Mouse (Mus musculus): ENCODE measurements around the gene Git1. TPM values are rescaled to one million over a fixed set of nuclear protein-coding genes. Genes with fewer than 3 reads are reported as not detected.
A peak's percentile ranks its signal among the peaks of the same experiment; 100 is the strongest.

Gene Git1
- polyA plus RNA-seq, 1 experiment, result 110 TPM

- peak in 1 of 2 experiments; percentile 48 for DNase-seq
- 43% methylated on average over 12 of the region's 12 CpGs for WGBS
- no peak for TF ChIP-seq POLR2A (IDR thresholded peaks at IDR 0.05; ENCODE audit: borderline replicate concordance, insufficient read depth, low read length)
- no peak for TF ChIP-seq CTCF (IDR thresholded peaks at IDR 0.05; ENCODE audit: borderline replicate concordance, insufficient read depth, low read depth, low read length)
- Histone ChIP-seq H3K27ac (ENCODE audit: insufficient read depth, low read length) (peak overlapping the region; percentile 83), H3K4me1 (ENCODE audit: control insufficient read depth, insufficient read depth, low read length) (peaks cover 42% of the 10 kb centered on the region), H3K4me3 (replicated peaks; ENCODE audit: insufficient read depth, low read depth, low read length) (no peak overlapping the region), H3K27me3 (ENCODE audit: control insufficient read depth, insufficient read depth, low read length) (no peaks in the 10 kb centered on the region)
Measured at GRCm38 (mm10) chr11:77498261-77499139, 5.1 kb downstream of the Git1 start.

- DNase-seq, result peak; percentile 89
- 1% methylated on average over 7 of the region's 7 CpGs for WGBS
- TF ChIP-seq POLR2A (IDR thresholded peaks at IDR 0.05; ENCODE audit: borderline replicate concordance, insufficient read depth, low read length), result no peak
- H3K27me3 ChIP-seq (ENCODE audit: control insufficient read depth, insufficient read depth, low read length), result no peaks in the 10 kb centered on the region
- H3K27ac ChIP-seq (ENCODE audit: insufficient read depth, low read length), result peak overlapping the region; percentile 8
- H3K4me3 ChIP-seq (replicated peaks; ENCODE audit: insufficient read depth, low read depth, low read length), result no peak overlapping the region
- peaks cover 42% of the 10 kb centered on the region for H3K4me1 ChIP-seq (ENCODE audit: control insufficient read depth, insufficient read depth, low read length)
Measured at GRCm38 (mm10) chr11:77499354-77499753, 6.0 kb downstream of the Git1 start.

GRCm38 (mm10) chr11:77500361-77501325 lies 7.3 kb downstream of the Git1 start:
- Histone ChIP-seq H3K4me1 (ENCODE audit: control insufficient read depth, insufficient read depth, low read length) (peaks cover 42% of the 10 kb centered on the region), H3K27me3 (ENCODE audit: control insufficient read depth, insufficient read depth, low read length) (no peaks in the 10 kb centered on the region), H3K27ac (ENCODE audit: insufficient read depth, low read length) (peak overlapping the region; percentile 14), H3K4me3 (replicated peaks; ENCODE audit: insufficient read depth, low read depth, low read length) (no peak overlapping the region)
- DNase-seq, result peak in 1 of 2 experiments; percentile 53
- 42% methylated on average over 17 of the region's 17 CpGs for WGBS
- TF ChIP-seq CTCF (IDR thresholded peaks at IDR 0.05; ENCODE audit: borderline replicate concordance, insufficient read depth, low read depth, low read length) (no peak), POLR2A (IDR thresholded peaks at IDR 0.05; ENCODE audit: borderline replicate concordance, insufficient read depth, low read length) (no peak)

GRCm38 (mm10) chr11:77501392-77501791 lies 8.0 kb downstream of the Git1 start:
- no peaks in the 10 kb centered on the region for H3K27me3 ChIP-seq (ENCODE audit: control insufficient read depth, insufficient read depth, low read length)
- peak; percentile 81 to 84 for DNase-seq
- peak overlapping the region; percentile 9; the same call in 1 of the 2 replicates for H3K27ac ChIP-seq (ENCODE audit: insufficient read depth, low read length)
- peaks cover 42% of the 10 kb centered on the region for H3K4me1 ChIP-seq (ENCODE audit: control insufficient read depth, insufficient read depth, low read length)
- TF ChIP-seq CTCF (IDR thresholded peaks at IDR 0.05; ENCODE audit: borderline replicate concordance, insufficient read depth, low read depth, low read length) (peak; percentile 94), POLR2A (IDR thresholded peaks at IDR 0.05; ENCODE audit: borderline replicate concordance, insufficient read depth, low read length) (no peak)
- no peak overlapping the region for H3K4me3 ChIP-seq (replicated peaks; ENCODE audit: insufficient read depth, low read depth, low read length)
- 7% methylated on average over 5 of the region's 5 CpGs for WGBS

GRCm38 (mm10) chr11:77501971-77502370 lies 8.6 kb downstream of the Git1 start:
- no peak for TF ChIP-seq POLR2A (IDR thresholded peaks at IDR 0.05; ENCODE audit: borderline replicate concordance, insufficient read depth, low read length)
- TF ChIP-seq CTCF (IDR thresholded peaks at IDR 0.05; ENCODE audit: borderline replicate concordance, insufficient read depth, low read depth, low read length), result no peak
- 88% methylated on average over 4 of the region's 4 CpGs for WGBS

GRCm38 (mm10) chr11:77502481-77502880 lies 9.1 kb downstream of the Git1 start:
- no peak overlapping the region for H3K4me3 ChIP-seq (replicated peaks; ENCODE audit: insufficient read depth, low read depth, low read length)
- no peak for DNase-seq
- no peak overlapping the region for H3K27ac ChIP-seq (ENCODE audit: insufficient read depth, low read length)
- H3K4me1 ChIP-seq (ENCODE audit: control insufficient read depth, insufficient read depth, low read length), result peaks cover 40% of the 10 kb centered on the region
- H3K27me3 ChIP-seq (ENCODE audit: control insufficient read depth, insufficient read depth, low read length), result no peaks in the 10 kb centered on the region
- TF ChIP-seq POLR2A (IDR thresholded peaks at IDR 0.05; ENCODE audit: borderline replicate concordance, insufficient read depth, low read length) (no peak), CTCF (IDR thresholded peaks at IDR 0.05; ENCODE audit: borderline replicate concordance, insufficient read depth, low read depth, low read length) (no peak)
- WGBS, result 73% methylated on average over 6 of the region's 6 CpGs

More at GRCm38 (mm10) chr11:77501971-77502370, 8.6 kb downstream of the Git1 start:
- H3K27me3 ChIP-seq (ENCODE audit: control insufficient read depth, insufficient read depth, low read length), result no peaks in the 10 kb centered on the region
- H3K27ac ChIP-seq (ENCODE audit: insufficient read depth, low read length), result no peak overlapping the region
- no peak overlapping the region for H3K4me3 ChIP-seq (replicated peaks; ENCODE audit: insufficient read depth, low read depth, low read length)
- H3K4me1 ChIP-seq (ENCODE audit: control insufficient read depth, insufficient read depth, low read length), result peaks cover 42% of the 10 kb centered on the region
- DNase-seq, result peak in 1 of 2 experiments; percentile 19

GRCm38 (mm10) chr11:77503511-77503910 lies 10.1 kb downstream of the Git1 start:
- WGBS, result 43% methylated on average over 3 of the region's 3 CpGs
- no peak overlapping the region for H3K27ac ChIP-seq (ENCODE audit: insufficient read depth, low read length)

More at GRCm38 (mm10) chr11:77503511-77503910, 10.1 kb downstream of the Git1 start:
- TF ChIP-seq CTCF (IDR thresholded peaks at IDR 0.05; ENCODE audit: borderline replicate concordance, insufficient read depth, low read depth, low read length), result no peak
- no peak for TF ChIP-seq POLR2A (IDR thresholded peaks at IDR 0.05; ENCODE audit: borderline replicate concordance, insufficient read depth, low read length)
- H3K27me3 ChIP-seq (ENCODE audit: control insufficient read depth, insufficient read depth, low read length), result no peaks in the 10 kb centered on the region
- H3K4me3 ChIP-seq (replicated peaks; ENCODE audit: insufficient read depth, low read depth, low read length), result no peak overlapping the region
- peak in 1 of 2 experiments; percentile 30 for DNase-seq
- H3K4me1 ChIP-seq (ENCODE audit: control insufficient read depth, insufficient read depth, low read length), result peaks cover 33% of the 10 kb centered on the region

Measured in cerebellum, adult 2 months (tissue).